Mouse (Mus musculus) stomach, postnatal 0 days (tissue): ENCODE results near the gene Elmo1.

Experiments used
- CTCF ChIP-seq: IDR thresholded peaks from 2 replicates; pipeline ENCODE4 v1.5.1; 2016; ENCODE audit warnings: antibody characterized with exemption, low read depth, mild to moderate bottlenecking, moderate library complexity
- EP300 ChIP-seq: optimal IDR thresholded peaks from 2 replicates; pipeline ENCODE3; 2016; ENCODE audit warnings: antibody characterized with exemption

- no peak for TF ChIP-seq CTCF
- TF ChIP-seq EP300: no peak
These were observed 516.5 kb downstream of the Elmo1 start for GRCm38 (mm10) chr13:20606891-20607290.
